Mouse (Mus musculus): ENCODE measurements around the gene C1d. TPM values are rescaled to one million over a fixed set of nuclear protein-coding genes. Genes with fewer than 3 reads are reported as not detected.
"Not testable (repeated sequence)": the region's sequence is repeated elsewhere in the genome, so short reads cannot be mapped to it uniquely, and the experiment has no call there.

The C1d gene
- polyA plus RNA-seq (2015; fragmentation: Nextera tagmentation; extraction: Ambion mirVana) = 92.0 and 94.9 TPM in 2 replicates

GRCm38 (mm10) chr11:17257443-17257842 lies at the start of gene C1d:
Gene C1d (plus strand): TSS chr11:17257579.
- ATAC-seq (ENCODE audit: borderline replicate concordance, extremely low read depth, low FRiP score, low TSS enrichment) = peak; percentile 87
- H3K27me3 ChIP-seq = no peaks in the 10 kb centered on the region
- peak within 1 kb of the TSS; percentile 79 for H3K27ac ChIP-seq
- peak within 1 kb of the TSS; percentile 80 for H3K4me3 ChIP-seq
- H3K9ac ChIP-seq = peak within 1 kb of the TSS; percentile 88
- 2% methylated on average over 33 of the region's 33 CpGs for WGBS
- H3K4me1 ChIP-seq = peaks cover 8% of the 10 kb centered on the region
- no peaks in the 10 kb centered on the region for H3K36me3 ChIP-seq
- H3K4me2 ChIP-seq = peak within 1 kb of the TSS; percentile 60
- no peaks in the 10 kb centered on the region for H3K9me3 ChIP-seq

DNA sequence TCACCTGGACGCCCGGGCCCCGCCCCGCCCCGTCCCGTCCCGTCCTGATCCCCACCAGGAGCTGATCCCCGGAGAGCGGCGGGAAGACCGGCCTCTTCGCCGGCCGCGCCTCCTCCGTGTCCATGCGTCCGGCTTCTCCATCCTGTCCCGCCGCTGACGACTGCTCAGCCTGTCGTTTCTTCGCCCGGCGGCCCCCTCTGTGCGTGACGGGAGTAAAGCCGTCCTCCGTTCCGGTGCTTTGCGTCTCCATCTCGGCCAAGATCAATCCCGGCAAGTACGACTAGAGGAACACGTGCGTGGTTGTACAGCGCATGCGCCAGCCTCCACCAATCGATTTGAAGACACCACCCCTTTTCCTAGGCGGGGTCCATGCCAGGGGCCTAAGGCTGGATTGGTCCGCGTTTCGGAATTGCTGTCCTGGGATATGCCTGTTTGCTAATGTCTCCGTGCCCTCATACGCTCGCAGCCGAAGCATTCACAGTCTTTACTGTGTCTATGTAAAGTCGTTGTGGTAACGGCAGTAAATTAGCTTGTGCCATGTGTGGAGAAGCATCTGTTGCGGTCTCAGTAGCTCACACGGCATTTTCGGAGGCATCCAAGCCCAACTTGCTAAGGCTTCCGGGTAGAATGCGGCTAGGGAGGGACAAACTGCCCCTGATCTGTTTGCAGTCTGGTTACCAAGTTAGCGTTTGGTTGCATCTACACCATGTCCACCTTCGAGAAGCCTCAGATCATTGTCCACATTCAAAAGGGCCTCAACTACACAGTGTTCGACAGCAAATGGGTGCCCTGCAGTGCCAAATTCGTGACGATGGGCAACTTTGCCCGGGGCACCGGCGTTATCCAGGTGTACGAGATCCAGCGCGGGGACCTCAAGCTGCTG lies 45.9 kb upstream of the C1d start, which contains the start of gene Pno1:
Pno1 (minus strand) TSS at position 311 of the 883 bp plus-strand sequence.
- Histone ChIP-seq H3K9me3 (no peaks in the 10 kb centered on the region), H3K9ac (peak within 1 kb of the TSS; percentile 78), H3K27me3 (no peaks in the 10 kb centered on the region), H3K27ac (peak within 1 kb of the TSS; percentile 84), H3K4me3 (peak within 1 kb of the TSS; percentile 98), H3K36me3 (peaks cover 14% of the 10 kb centered on the region; the same call in 1 of the 2 replicates), H3K4me1 (peaks cover 18% of the 10 kb centered on the region), H3K4me2 (peak within 1 kb of the TSS; percentile 58)
- WGBS = under 1% methylated on average over 65 of the region's 65 CpGs
- ATAC-seq (ENCODE audit: borderline replicate concordance, extremely low read depth, low FRiP score, low TSS enrichment) = peak; percentile 99

- ATAC-seq (ENCODE audit: borderline replicate concordance, extremely low read depth, low FRiP score, low TSS enrichment) = no peak
- H3K9ac ChIP-seq = peak overlapping the region; percentile 78
Measured at GRCm38 (mm10) chr11:17212141-17212495, 45.3 kb upstream of the C1d start.

DNA sequence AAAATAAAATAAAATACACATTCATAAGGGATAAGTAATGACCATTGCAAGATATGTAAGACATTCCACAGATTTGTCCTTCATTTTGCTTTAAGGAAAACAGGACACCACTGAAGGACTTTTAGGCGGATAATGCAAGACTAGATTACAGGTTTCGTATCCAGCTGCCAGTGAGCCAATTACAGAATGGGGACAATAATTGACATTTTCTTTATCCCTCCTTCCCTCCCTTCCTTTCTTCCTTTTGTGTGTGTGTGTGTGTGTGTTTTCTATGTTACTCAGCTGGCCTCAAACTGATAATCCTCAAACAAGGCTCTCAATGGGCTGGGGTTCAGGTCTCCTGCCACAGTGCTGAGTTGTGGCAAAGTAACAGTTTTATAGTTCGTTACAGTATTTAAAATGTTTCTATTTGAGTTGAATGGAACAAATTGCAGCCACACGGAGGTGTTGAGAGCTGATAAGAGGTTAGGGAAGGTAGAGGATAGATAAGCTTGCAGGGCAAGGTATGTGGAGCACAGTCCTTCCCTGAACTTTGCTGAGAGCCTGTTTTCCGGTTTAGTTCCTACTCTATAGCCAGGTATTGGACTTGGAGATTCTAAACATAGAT lies 44.4 kb upstream of the C1d start:
- peak overlapping the region; percentile 98 for H3K4me3 ChIP-seq

More at GRCm38 (mm10) chr11:17212141-17212495, 45.3 kb upstream of the C1d start:
- H3K27ac ChIP-seq = peak overlapping the region; percentile 84
- WGBS = under 1% methylated on average over 10 of the region's 10 CpGs
- peak overlapping the region; percentile 98 for H3K4me3 ChIP-seq
- H3K27me3 ChIP-seq = no peaks in the 10 kb centered on the region
- H3K9me3 ChIP-seq = no peaks in the 10 kb centered on the region
- H3K4me1 ChIP-seq = peaks cover 18% of the 10 kb centered on the region
- peak overlapping the region; percentile 58 for H3K4me2 ChIP-seq
- H3K36me3 ChIP-seq = peaks cover 11% of the 10 kb centered on the region; the same call in 1 of the 2 replicates

GRCm38 (mm10) chr11:17215475-17215874 lies 41.9 kb upstream of the C1d start:
- Histone ChIP-seq H3K27ac (no peak overlapping the region), H3K27me3 (no peaks in the 10 kb centered on the region), H3K4me2 (no peak overlapping the region), H3K4me3 (no peak overlapping the region), H3K9me3 (no peaks in the 10 kb centered on the region), H3K9ac (no peak overlapping the region), H3K4me1 (peaks cover 14% of the 10 kb centered on the region), H3K36me3 (no peaks in the 10 kb centered on the region)
- WGBS = 83% methylated on average over 3 of the region's 3 CpGs
- no peak for ATAC-seq (ENCODE audit: borderline replicate concordance, extremely low read depth, low FRiP score, low TSS enrichment)

More for the DNA sequence above, 44.4 kb upstream of the C1d start:
- 54% methylated on average over 5 of the region's 5 CpGs for WGBS
- H3K9ac ChIP-seq = no peak overlapping the region
- ATAC-seq (ENCODE audit: borderline replicate concordance, extremely low read depth, low FRiP score, low TSS enrichment) = no peak
- peaks cover 18% of the 10 kb centered on the region for H3K4me1 ChIP-seq
- H3K4me2 ChIP-seq = peak overlapping the region; percentile 58
- no peaks in the 10 kb centered on the region for H3K27me3 ChIP-seq
- no peak overlapping the region for H3K27ac ChIP-seq
- H3K9me3 ChIP-seq = no peaks in the 10 kb centered on the region
- H3K36me3 ChIP-seq = peaks cover 11% of the 10 kb centered on the region; the same call in 1 of the 2 replicates

DNA sequence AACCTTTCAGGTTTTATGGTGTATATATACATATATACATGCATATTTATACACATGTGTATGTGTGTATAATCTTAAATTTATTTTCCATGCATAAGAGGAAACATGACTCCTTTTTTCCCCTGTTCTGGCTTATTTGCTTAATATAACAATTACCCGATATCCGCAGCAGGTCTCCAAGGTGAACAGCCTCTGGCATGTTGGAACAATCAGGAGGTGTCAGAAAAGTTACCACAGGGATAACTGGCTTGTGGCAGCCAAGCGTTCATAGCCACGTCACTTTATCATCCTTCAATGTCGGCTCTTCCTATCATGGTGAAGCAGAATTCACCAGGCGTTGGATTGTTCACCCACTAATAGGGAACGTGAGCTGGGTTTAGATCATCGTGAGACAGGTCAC lies 36.3 kb upstream of the C1d start:
- H3K36me3 ChIP-seq = peaks cover 11% of the 10 kb centered on the region
- no peaks in the 10 kb centered on the region for H3K4me1 ChIP-seq
- WGBS = 93% methylated on average over 8 of the region's 8 CpGs
- no peaks in the 10 kb centered on the region for H3K27me3 ChIP-seq
- no peak for ATAC-seq (ENCODE audit: borderline replicate concordance, extremely low read depth, low FRiP score, low TSS enrichment)
- H3K4me3 ChIP-seq = no peak overlapping the region
- H3K27ac ChIP-seq = no peak overlapping the region
- no peak overlapping the region for H3K9ac ChIP-seq
- no peaks in the 10 kb centered on the region for H3K9me3 ChIP-seq
- no peak overlapping the region for H3K4me2 ChIP-seq

GRCm38 (mm10) chr11:17232792-17233191 lies 24.6 kb upstream of the C1d start:
- Histone ChIP-seq H3K36me3 (peaks cover 15% of the 10 kb centered on the region; the same call in 1 of the 2 replicates), H3K9ac (no peak overlapping the region), H3K27ac (no peak overlapping the region), H3K4me3 (no peak overlapping the region), H3K27me3 (no peaks in the 10 kb centered on the region), H3K9me3 (no peaks in the 10 kb centered on the region), H3K4me2 (no peak overlapping the region), H3K4me1 (no peaks in the 10 kb centered on the region)
- WGBS = 62% methylated on average over 5 of the region's 5 CpGs
- no peak for ATAC-seq (ENCODE audit: borderline replicate concordance, extremely low read depth, low FRiP score, low TSS enrichment)

- no peak overlapping the region for H3K4me3 ChIP-seq
- peaks cover 11% of the 10 kb centered on the region; the same call in 1 of the 2 replicates for H3K36me3 ChIP-seq
- no peak overlapping the region for H3K4me2 ChIP-seq
- 69% methylated on average over 5 of the region's 5 CpGs for WGBS
- ATAC-seq (ENCODE audit: borderline replicate concordance, extremely low read depth, low FRiP score, low TSS enrichment) = no peak
- no peaks in the 10 kb centered on the region for H3K9me3 ChIP-seq
- no peaks in the 10 kb centered on the region for H3K27me3 ChIP-seq
- no peak overlapping the region for H3K9ac ChIP-seq
- H3K27ac ChIP-seq = no peak overlapping the region
- H3K4me1 ChIP-seq = no peaks in the 10 kb centered on the region
Measured at GRCm38 (mm10) chr11:17236449-17237037, 20.8 kb upstream of the C1d start.

- not testable (repeated sequence) for H3K27ac ChIP-seq
- WGBS = 77% methylated on average over 5 of the region's 5 CpGs
Measured at GRCm38 (mm10) chr11:17238598-17238997, 18.8 kb upstream of the C1d start.

DNA sequence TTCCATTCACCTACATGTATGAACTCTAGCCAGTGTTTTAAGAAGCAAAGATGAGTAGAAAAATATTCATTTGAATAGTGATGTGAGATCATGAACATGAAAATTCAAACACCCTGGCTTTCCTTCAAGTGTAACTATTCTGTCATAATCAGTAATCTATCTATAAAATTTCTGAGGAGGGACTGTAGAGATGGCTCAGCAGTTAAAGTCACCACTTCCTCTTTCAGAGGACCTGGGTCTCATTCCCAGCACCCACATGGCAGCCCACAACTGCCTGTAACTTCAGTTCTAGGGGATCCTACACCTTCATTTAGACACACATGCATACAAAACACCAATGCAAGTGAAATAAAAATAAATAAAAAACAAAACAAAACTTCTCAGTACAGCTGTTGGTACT lies 8.7 kb upstream of the C1d start:
- Histone ChIP-seq H3K9me3 (no peaks in the 10 kb centered on the region), H3K4me3 (no peak overlapping the region), H3K36me3 (no peaks in the 10 kb centered on the region), H3K4me2 (no peak overlapping the region), H3K9ac (no peak overlapping the region), H3K27ac (no peak overlapping the region), H3K27me3 (no peaks in the 10 kb centered on the region), H3K4me1 (no peaks in the 10 kb centered on the region)
- no peak for ATAC-seq (ENCODE audit: borderline replicate concordance, extremely low read depth, low FRiP score, low TSS enrichment)

More at GRCm38 (mm10) chr11:17238598-17238997, 18.8 kb upstream of the C1d start:
- not testable (repeated sequence) for H3K4me1 ChIP-seq; H3K4me3 ChIP-seq; H3K9me3 ChIP-seq; H3K36me3 ChIP-seq; H3K4me2 ChIP-seq; H3K9ac ChIP-seq; H3K27me3 ChIP-seq; ATAC-seq (ENCODE audit: borderline replicate concordance, extremely low read depth, low FRiP score, low TSS enrichment)

- no peaks in the 10 kb centered on the region for H3K36me3 ChIP-seq
- H3K27ac ChIP-seq = no peak overlapping the region
- no peaks in the 10 kb centered on the region for H3K27me3 ChIP-seq
- peak overlapping the region; percentile 80 for H3K4me3 ChIP-seq
- 61% methylated on average over 8 of the region's 8 CpGs for WGBS
- H3K9ac ChIP-seq = peak overlapping the region; percentile 88; the same call in 1 of the 2 replicates
- H3K4me1 ChIP-seq = peaks cover 8% of the 10 kb centered on the region
- peak overlapping the region; percentile 60 for H3K4me2 ChIP-seq
- peak; percentile 73 for ATAC-seq (ENCODE audit: borderline replicate concordance, extremely low read depth, low FRiP score, low TSS enrichment)
- no peaks in the 10 kb centered on the region for H3K9me3 ChIP-seq
Measured at GRCm38 (mm10) chr11:17256813-17257365, 490 bp upstream of the C1d start.

Measured in lung, embryonic 15.5 days (tissue).